Mouse (Mus musculus): ENCODE measurements around the gene Abcg3.

DNA sequence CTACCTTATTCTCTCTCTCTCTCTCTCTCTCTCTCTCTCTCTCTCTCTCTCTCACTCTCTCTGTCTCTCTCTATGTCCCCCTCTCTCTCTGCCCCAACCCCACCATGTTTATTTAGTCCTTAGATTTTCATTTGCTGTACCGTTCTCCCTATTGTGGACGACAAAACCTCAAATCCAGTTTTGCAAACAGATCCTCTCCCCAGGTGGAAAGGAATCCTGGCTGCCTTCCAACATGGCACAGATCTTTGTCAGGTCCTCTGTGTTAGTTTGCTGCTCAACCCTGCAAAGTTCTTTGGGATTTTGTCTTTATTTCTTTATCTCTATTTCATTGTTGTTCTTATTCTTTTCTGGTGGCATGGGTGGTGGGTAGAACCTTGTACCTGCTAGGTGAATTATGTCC, 6.9 kb upstream of the Abcg3 start:
- TF ChIP-seq CTCF (IDR thresholded peaks at IDR 0.05; ENCODE audit: low read depth, low read length) (no peak), POLR2A (IDR thresholded peaks at IDR 0.05; ENCODE audit: borderline replicate concordance, low read depth, low read length) (no peak)

Measured in bone marrow macrophage, adult 2 months (primary cell).